Mouse (Mus musculus) left cerebral cortex, adult 2 months (tissue): ENCODE data around the gene Ubr4. TPM values are rescaled to one million over a fixed set of nuclear protein-coding genes. Genes with fewer than 3 reads are reported as not detected.

Source experiments
- DNase-seq, 2 experiments: peaks; one replicate each; pipeline ENCODE4 v3.0.0; 2021 to 2022; ENCODE audit warnings: low spot score in 2 of 2, mixed read lengths in 1 of 2; ENCODE audit errors: extremely low spot score in 1 of 2
- H3K27ac ChIP-seq: fragments of 200-600 bp; 2 replicates; pipeline ENCODE4 v1.8.1; 2022
- H3K4me3 ChIP-seq: fragments of 200-600 bp; 2 replicates; pipeline ENCODE4 v1.8.1; 2022
- CTCF ChIP-seq: fragments of 200-600 bp; IDR thresholded peaks from 2 replicates; pipeline ENCODE4 v1.8.1; 2022; ENCODE audit warnings: antibody characterized with exemption, mild to moderate bottlenecking, moderate library complexity
- intact Hi-C: fragments of 180-260 bp; cut with DNase I; formaldehyde crosslinking; loops from one replicate; pipeline ENCODE4 v1.15.1; 2025
- total RNA-seq, 2 experiments: library from RNA; stranded (reverse); gene quantifications; 2 replicates each; pipeline ENCODE4 v1.2.3; 2021

Gene Ubr4
- total RNA-seq, 2 experiments from 2014 or later: 187 to 199 TPM

DNA sequence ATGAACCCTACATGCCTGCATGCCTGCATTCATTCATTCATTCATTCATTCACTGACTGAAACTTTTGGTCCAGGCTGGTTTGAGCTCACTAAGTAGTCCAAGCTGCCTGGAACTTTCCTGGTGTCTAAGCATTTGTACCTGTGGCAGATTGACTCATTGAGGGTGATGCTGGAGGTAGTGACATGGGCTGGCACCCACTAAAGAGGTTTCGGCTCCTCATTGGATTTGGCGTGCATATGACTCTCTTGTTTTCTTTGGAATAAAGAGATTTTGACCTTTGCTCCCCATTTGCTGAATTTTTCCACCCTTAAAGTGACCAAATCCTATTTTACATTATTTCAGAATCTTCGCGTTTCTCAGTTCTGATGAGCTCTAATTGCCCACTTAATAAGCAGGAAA is 37.1 kb downstream of the Ubr4 start:
- Histone ChIP-seq H3K4me3 (no peak overlapping the region), H3K27ac (no peak overlapping the region)
- DNase-seq: no peak
- TF ChIP-seq CTCF: no peak
- intact Hi-C loops: no loop called here

DNA sequence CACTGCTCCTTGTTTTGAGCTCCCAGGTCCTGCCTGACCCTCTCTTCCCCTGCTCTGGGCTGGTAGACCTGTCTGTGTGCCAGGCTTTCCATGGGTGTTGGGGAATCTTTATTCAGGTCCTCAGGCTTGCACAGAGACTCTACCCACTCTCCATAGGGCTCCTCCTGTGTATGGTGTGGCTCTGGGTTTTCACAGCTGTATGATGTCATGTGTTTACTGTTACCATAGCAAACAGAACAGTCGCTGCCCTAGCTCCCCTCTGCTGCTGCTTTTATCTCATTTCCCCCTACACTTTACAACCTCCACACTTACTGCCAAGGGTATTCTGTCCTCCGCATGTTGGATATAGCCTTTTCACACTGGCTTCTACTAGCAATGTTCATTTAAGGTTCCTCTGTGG is 43.0 kb downstream of the Ubr4 start:
- Histone ChIP-seq H3K4me3 (no peak overlapping the region), H3K27ac (no peak overlapping the region)
- intact Hi-C loops: no loop called here
- DNase-seq: no peak
- no peak for TF ChIP-seq CTCF

DNA sequence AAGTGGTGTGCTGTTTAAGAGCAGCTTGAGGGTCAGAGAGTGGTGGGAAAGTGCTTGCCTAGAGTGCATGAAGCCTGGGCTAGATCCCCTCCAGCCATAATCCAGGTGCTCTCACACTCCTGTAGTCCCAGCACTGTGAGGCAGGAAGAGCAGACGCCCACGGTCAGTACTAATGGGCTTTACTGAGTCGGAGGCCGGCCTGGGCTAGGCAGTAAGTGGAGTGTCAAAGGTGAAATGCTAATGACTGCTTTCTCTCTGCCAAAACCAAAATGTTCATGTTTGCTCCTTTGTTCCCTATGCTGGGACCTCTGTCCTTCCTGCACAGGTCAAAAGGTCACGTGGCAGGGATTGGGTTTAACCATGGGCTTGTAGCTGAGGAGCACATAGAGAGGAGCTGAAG is 48.1 kb downstream of the Ubr4 start:
- H3K27ac ChIP-seq: no peak overlapping the region
- no peak overlapping the region for H3K4me3 ChIP-seq
- intact Hi-C loops: no loop called here
- DNase-seq: no peak
- no peak for TF ChIP-seq CTCF

DNA sequence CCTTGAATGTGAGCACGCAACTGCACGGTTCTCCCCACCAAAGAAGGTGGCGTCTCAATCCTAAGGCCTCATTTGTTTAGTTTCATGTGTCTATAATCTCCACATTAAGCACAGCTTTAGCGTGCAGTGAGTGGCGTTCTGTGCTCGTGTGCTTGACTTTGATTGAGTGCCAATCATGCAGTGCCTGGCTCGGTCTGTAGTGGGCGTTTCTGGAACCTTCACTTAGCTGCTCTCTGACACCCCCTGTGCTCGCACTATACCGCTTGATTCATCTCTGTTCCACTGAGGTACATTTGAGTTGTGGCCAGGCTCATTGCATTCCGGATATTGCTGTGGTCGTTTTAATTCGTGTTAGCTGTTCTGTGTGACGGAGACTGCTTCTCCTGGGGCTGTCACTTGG is 50.8 kb downstream of the Ubr4 start:
- H3K4me3 ChIP-seq: no peak overlapping the region
- no peak overlapping the region for H3K27ac ChIP-seq
- DNase-seq: no peak
- no peak; the same call in 1 of the 2 replicates for TF ChIP-seq CTCF
- intact Hi-C loops: no loop called here

DNA sequence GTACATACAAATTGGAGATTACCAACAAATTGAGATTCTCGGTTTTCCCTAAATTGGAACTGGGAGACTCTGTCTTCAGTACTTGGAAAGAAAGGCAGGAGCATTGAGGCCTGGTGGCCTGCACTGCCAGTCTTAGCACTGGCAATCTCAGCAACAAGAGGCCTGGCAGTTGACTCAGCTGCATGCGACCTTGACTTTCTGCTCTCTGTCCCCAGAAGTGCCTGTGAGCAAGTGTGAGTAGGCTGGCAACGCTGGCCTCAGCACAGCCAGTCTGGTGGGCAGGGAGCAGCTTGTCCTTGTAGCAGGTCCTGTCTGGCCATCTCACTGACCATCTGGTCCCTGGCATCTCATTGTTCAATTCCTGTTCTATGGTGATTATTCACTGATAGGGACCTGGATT is 58.9 kb downstream of the Ubr4 start:
- H3K27ac ChIP-seq: no peak overlapping the region
- no peak for DNase-seq
- H3K4me3 ChIP-seq: no peak overlapping the region
- no peak for TF ChIP-seq CTCF
- intact Hi-C loops: no loop called here

GRCm38 (mm10) chr4:139417868-139418267 is 65.5 kb downstream of the Ubr4 start:
- H3K27ac ChIP-seq: no peak overlapping the region
- H3K4me3 ChIP-seq: no peak overlapping the region
- intact Hi-C loops: no loop called here
- peak; percentile 5 for TF ChIP-seq CTCF
- no peak for DNase-seq

DNA sequence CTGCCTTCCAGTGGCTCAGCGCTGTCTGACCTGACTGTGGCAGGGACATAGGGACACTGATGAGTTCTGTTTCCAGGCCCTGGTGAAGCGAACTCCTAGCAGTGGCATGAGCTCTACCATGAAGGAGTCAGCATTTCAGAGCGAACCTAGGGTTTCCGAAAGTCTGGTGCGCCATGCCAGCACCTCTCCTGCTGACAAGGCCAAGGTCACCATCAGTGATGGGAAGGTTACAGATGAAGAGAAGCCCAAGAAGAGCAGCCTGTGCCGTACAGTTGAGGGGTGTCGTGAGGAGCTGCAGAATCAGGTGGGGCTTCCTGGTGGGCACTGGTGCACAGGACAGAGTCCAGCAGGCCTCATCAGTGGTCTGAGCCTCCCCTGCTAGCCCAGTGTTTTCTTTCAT is 69.2 kb downstream of the Ubr4 start:
- no peak for DNase-seq
- Histone ChIP-seq H3K4me3 (no peak overlapping the region), H3K27ac (no peak overlapping the region)
- no peak for TF ChIP-seq CTCF
- intact Hi-C loops: no loop called here

DNA sequence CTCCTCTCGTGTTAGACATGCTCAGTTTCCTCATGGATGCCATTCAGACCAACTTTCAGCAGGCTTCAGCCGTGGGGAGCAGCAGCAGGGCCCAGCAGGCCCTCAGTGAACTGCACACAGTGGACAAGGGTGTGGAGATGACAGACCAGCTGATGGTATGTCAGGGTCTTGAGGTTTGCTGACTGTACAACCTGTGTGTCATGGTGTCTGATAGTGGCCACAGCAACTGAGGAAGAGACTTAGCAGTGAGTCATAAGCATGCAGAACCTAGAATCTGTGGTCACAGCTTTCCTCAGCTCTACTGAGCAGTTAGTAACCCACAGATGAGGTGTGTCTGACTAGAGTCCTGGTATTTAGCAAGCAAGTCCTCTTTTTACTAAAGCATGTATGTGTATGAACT is 70.0 kb downstream of the Ubr4 start:
- Histone ChIP-seq H3K27ac (no peak overlapping the region), H3K4me3 (no peak overlapping the region)
- no peak for TF ChIP-seq CTCF
- DNase-seq: no peak
- intact Hi-C loops: no loop called here

- TF ChIP-seq CTCF: no peak
- no peak for DNase-seq
- no peak overlapping the region for H3K27ac ChIP-seq
- no peak overlapping the region for H3K4me3 ChIP-seq
- intact Hi-C loops: no loop called here
Observed at GRCm38 (mm10) chr4:139423270-139423669, 70.9 kb downstream of the Ubr4 start.

- Histone ChIP-seq H3K27ac (no peak overlapping the region), H3K4me3 (no peak overlapping the region)
- intact Hi-C loops: no loop called here
- peak; percentile 64 to 73 for DNase-seq
- peak; percentile 83 for TF ChIP-seq CTCF
Observed at GRCm38 (mm10) chr4:139430176-139430575, 77.8 kb downstream of the Ubr4 start.

DNA sequence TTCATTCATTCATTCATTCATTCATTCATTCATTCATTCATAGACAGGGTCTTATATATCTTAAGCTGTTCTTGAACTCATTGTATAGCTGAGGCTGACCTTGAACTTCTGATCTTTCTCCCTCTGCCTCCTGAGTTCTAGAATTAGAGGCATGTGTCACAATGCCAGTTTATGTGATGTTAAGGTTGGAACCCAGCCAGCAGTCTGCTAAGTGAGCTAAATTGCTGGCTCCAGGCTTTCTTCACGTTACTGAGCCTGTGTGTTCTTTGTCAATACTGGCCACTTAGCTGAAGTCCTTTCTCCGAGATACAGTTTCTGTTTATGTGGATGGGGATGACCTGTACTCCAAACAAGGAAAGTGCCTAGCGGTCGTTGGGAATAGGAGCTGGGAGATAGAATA is 78.5 kb downstream of the Ubr4 start:
- Histone ChIP-seq H3K4me3 (no peak overlapping the region), H3K27ac (no peak overlapping the region)
- no peak for TF ChIP-seq CTCF
- intact Hi-C loops: no loop called here
- DNase-seq: no peak

- TF ChIP-seq CTCF: no peak
- Histone ChIP-seq H3K27ac (peak overlapping the region; percentile 76; the same call in 1 of the 2 replicates), H3K4me3 (no peak overlapping the region)
- intact Hi-C loops: no loop called here
- DNase-seq: no peak
Observed at GRCm38 (mm10) chr4:139432966-139433765, 80.8 kb downstream of the Ubr4 start.

DNA sequence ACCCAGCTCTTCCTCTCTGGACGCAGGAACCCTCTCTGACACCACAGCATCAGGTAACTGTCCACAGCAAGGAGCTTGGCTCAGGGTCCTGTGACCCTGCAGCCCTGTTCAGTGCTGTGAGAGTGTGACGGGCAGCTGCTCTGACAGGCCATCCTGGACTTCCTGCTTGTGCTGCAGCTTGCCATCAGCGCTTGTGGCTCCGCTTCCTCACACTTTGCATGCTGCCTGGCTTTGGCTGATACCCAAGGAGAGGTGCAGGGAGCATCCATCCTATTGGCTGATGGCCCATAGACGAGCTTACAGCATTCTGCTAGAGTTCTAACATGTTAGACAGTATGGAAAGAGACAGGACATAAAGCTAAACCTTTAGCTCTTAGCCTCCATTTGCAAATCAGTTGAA is 88.8 kb downstream of the Ubr4 start:
- intact Hi-C loops: no loop called here
- no peak for TF ChIP-seq CTCF
- Histone ChIP-seq H3K4me3 (no peak overlapping the region), H3K27ac (no peak overlapping the region)
- no peak for DNase-seq
